Mouse (Mus musculus) embryonic facial prominence, embryonic 13.5 days (tissue): Measurements from ENCODE around the gene Gm609. TPM values are rescaled to one million over a fixed set of nuclear protein-coding genes. Genes with fewer than 3 reads are reported as not detected.

ENCODE experiments used
- ATAC-seq: fragments of 200-750 bp; cut with Nextera tagmentation; 2 replicates; pipeline ENCODE4 v1.8.0; 2017; ENCODE audit warnings: low read depth; ENCODE audit not compliant: insufficient number of reproducible peaks, insufficient read depth, low FRiP score, low TSS enrichment
- H3K27ac ChIP-seq: fragments of 300-500 bp; sonication (generic); 2 replicates; pipeline ENCODE4 v1.5.1; 2015; ENCODE audit warnings: moderate library complexity, mild to moderate bottlenecking, inconsistent platforms
- H3K27me3 ChIP-seq: fragments of 300-500 bp; sonication (generic); 2 replicates; pipeline ENCODE4 v1.6.1; 2015; ENCODE audit warnings: mild to moderate bottlenecking, inconsistent platforms
- H3K36me3 ChIP-seq: fragments of 300-500 bp; sonication (generic); 2 replicates; pipeline ENCODE4 v1.6.1; 2015; ENCODE audit warnings: mild to moderate bottlenecking, inconsistent platforms
- H3K4me1 ChIP-seq: fragments of 300-500 bp; sonication (generic); 2 replicates; pipeline ENCODE4 v1.6.1; 2015; ENCODE audit warnings: inconsistent platforms
- H3K4me2 ChIP-seq: fragments of 300-500 bp; sonication (generic); 2 replicates; pipeline ENCODE4 v1.6.1; 2015; ENCODE audit warnings: moderate library complexity, mild to moderate bottlenecking, inconsistent platforms
- H3K4me3 ChIP-seq: fragments of 300-500 bp; sonication (generic); 2 replicates; pipeline ENCODE4 v1.5.1; 2015; ENCODE audit warnings: mild to moderate bottlenecking, inconsistent platforms
- H3K9ac ChIP-seq: fragments of 300-500 bp; sonication (generic); 2 replicates; pipeline ENCODE4 v1.6.1; 2015; ENCODE audit warnings: mild to moderate bottlenecking, inconsistent platforms
- H3K9me3 ChIP-seq: fragments of 300-500 bp; sonication (generic); 2 replicates; pipeline ENCODE4 v1.6.1; 2016; ENCODE audit warnings: inconsistent platforms
- WGBS: fragments of 180-500 bp; shearing (Covaris S2); methylation state at CpG from one replicate; pipeline ENCODE4 v1.1.7; 2015; ENCODE audit warnings: mixed read lengths; 5-methylcytosine and 5-hydroxymethylcytosine counted together
- polyA plus RNA-seq: library from polyadenylated mRNA; unstranded; fragments of >200 nt; fragmentation: Nextera tagmentation; extraction: Ambion mirVana; gene quantifications from 2 replicates; pipeline ENCODE4 v1.2.1, GENCODE M21; 2015

Gm609 gene
- polyA plus RNA-seq, 1 experiment from 2014 or later, result not detected

- no peaks in the 10 kb centered on the region for H3K27me3 ChIP-seq
- H3K4me3 ChIP-seq, result no peak overlapping the region
- no peak for ATAC-seq
- H3K27ac ChIP-seq, result no peak overlapping the region
- no peaks in the 10 kb centered on the region for H3K9me3 ChIP-seq
- H3K9ac ChIP-seq, result no peak overlapping the region
- H3K36me3 ChIP-seq, result no peaks in the 10 kb centered on the region
- no peaks in the 10 kb centered on the region for H3K4me1 ChIP-seq
- no peak overlapping the region for H3K4me2 ChIP-seq
- 76% methylated on average over 1 of the region's 1 CpGs for WGBS
Measured at GRCm38 (mm10) chr16:45371076-45371475, 121.7 kb downstream of the Gm609 start.

GRCm38 (mm10) chr16:45369285-45369965 is 123.3 kb downstream of the Gm609 start:
- H3K4me1 ChIP-seq, result no peaks in the 10 kb centered on the region
- H3K27ac ChIP-seq, result no peak overlapping the region
- no peak for ATAC-seq
- no peaks in the 10 kb centered on the region for H3K9me3 ChIP-seq
- H3K4me2 ChIP-seq, result no peak overlapping the region
- 73% methylated on average over 4 of the region's 4 CpGs for WGBS
- no peaks in the 10 kb centered on the region for H3K27me3 ChIP-seq
- H3K36me3 ChIP-seq, result no peaks in the 10 kb centered on the region
- no peak overlapping the region for H3K4me3 ChIP-seq
- no peak overlapping the region for H3K9ac ChIP-seq

- H3K36me3 ChIP-seq, result no peaks in the 10 kb centered on the region
- 79% methylated on average over 7 of the region's 7 CpGs for WGBS
- no peak for ATAC-seq
- H3K4me2 ChIP-seq, result no peak overlapping the region
- no peaks in the 10 kb centered on the region for H3K27me3 ChIP-seq
- H3K4me1 ChIP-seq, result no peaks in the 10 kb centered on the region
- H3K9me3 ChIP-seq, result no peaks in the 10 kb centered on the region
- H3K27ac ChIP-seq, result no peak overlapping the region
- H3K4me3 ChIP-seq, result no peak overlapping the region
- H3K9ac ChIP-seq, result no peak overlapping the region
Measured at GRCm38 (mm10) chr16:45366111-45366510, 126.7 kb downstream of the Gm609 start.

- H3K4me3 ChIP-seq, result no peak overlapping the region
- H3K9ac ChIP-seq, result no peak overlapping the region
- H3K4me1 ChIP-seq, result no peaks in the 10 kb centered on the region
- H3K27me3 ChIP-seq, result no peaks in the 10 kb centered on the region
- WGBS, result 88% methylated on average over 9 of the region's 9 CpGs
- no peak for ATAC-seq
- no peak overlapping the region for H3K27ac ChIP-seq
- no peaks in the 10 kb centered on the region for H3K36me3 ChIP-seq
- no peak overlapping the region for H3K4me2 ChIP-seq
- H3K9me3 ChIP-seq, result no peaks in the 10 kb centered on the region
Measured at GRCm38 (mm10) chr16:45365353-45365752, 127.4 kb downstream of the Gm609 start.

- no peak overlapping the region for H3K4me3 ChIP-seq
- no peak overlapping the region for H3K4me2 ChIP-seq
- ATAC-seq, result no peak
- no peaks in the 10 kb centered on the region for H3K36me3 ChIP-seq
- no peak overlapping the region for H3K9ac ChIP-seq
- 88% methylated on average over 1 of the region's 1 CpGs for WGBS
- H3K9me3 ChIP-seq, result no peaks in the 10 kb centered on the region
- H3K27ac ChIP-seq, result no peak overlapping the region
- no peaks in the 10 kb centered on the region for H3K27me3 ChIP-seq
- no peaks in the 10 kb centered on the region for H3K4me1 ChIP-seq
Measured at GRCm38 (mm10) chr16:45364627-45365026, 128.1 kb downstream of the Gm609 start.

- no peak overlapping the region for H3K9ac ChIP-seq
- no peaks in the 10 kb centered on the region for H3K27me3 ChIP-seq
- 66% methylated on average over 4 of the region's 4 CpGs for WGBS
- no peaks in the 10 kb centered on the region for H3K9me3 ChIP-seq
- no peak overlapping the region for H3K27ac ChIP-seq
- H3K36me3 ChIP-seq, result no peaks in the 10 kb centered on the region
- no peak overlapping the region for H3K4me2 ChIP-seq
- no peak for ATAC-seq
- H3K4me3 ChIP-seq, result no peak overlapping the region
- no peaks in the 10 kb centered on the region for H3K4me1 ChIP-seq
Measured at GRCm38 (mm10) chr16:45363480-45364045, 129.2 kb downstream of the Gm609 start.

Other genes with a start within 250 kb of the Gm609 start
- 39.5 and 46.2 TPM in 2 replicates for gene Cd200, start 83.9 kb downstream of the Gm609 start, polyA plus RNA-seq
- not detected in 2 replicates for gene Gm17783, start 39.1 kb upstream of the Gm609 start, polyA plus RNA-seq
- gene Slc9c1, start 42.3 kb upstream of the Gm609 start, polyA plus RNA-seq, result not detected in 2 replicates
- gene Gcsam, start 117.4 kb upstream of the Gm609 start, polyA plus RNA-seq, result 0.18 and 0.36 TPM in 2 replicates
- gene BC016579, start 161.1 kb upstream of the Gm609 start, polyA plus RNA-seq, result 0.23 and 0.25 TPM in 2 replicates
- 0.11 and 0.26 TPM in 2 replicates for gene Tmprss7, start 200.7 kb upstream of the Gm609 start, polyA plus RNA-seq
- gene Tagln3, start 231.6 kb upstream of the Gm609 start, polyA plus RNA-seq, result 22.2 and 25.4 TPM in 2 replicates
- 39.0 and 40.4 TPM in 2 replicates for gene Abhd10, start 250.0 kb upstream of the Gm609 start, polyA plus RNA-seq